Mouse (Mus musculus) activated CD4-positive, CD25-positive, alpha-beta regulatory T cell (primary cell): ENCODE measurements around the gene Tbce. TPM values are rescaled to one million over a fixed set of nuclear protein-coding genes. Genes with fewer than 3 reads are reported as not detected.

Experiments
- polyA plus RNA-seq, 2 experiments: library from polyadenylated mRNA; unstranded; fragments of 100-300 nt; shearing (Covaris generic); gene quantifications; one replicate each; pipeline ENCODE4 v1.2.1; 2017

Tbce gene
- 100 to 1,000 TPM in 1 of 2 experiments, 10 to 100 TPM in 1; 80.2 to 111 TPM for polyA plus RNA-seq

GRCm38 (mm10) chr13:14039292-14039965 lies at the start of gene Tbce:
Gene Tbce, minus strand, starts transcription at chr13:14039638.

GRCm38 (mm10) chr13:14063013-14063941 lies 23.8 kb upstream of the Tbce start, which contains the start of the genes Arid4b and Ggps1:
Gene Arid4b, plus strand, starts transcription at chr13:14063232.
Gene Ggps1, minus strand, starts transcription at chr13:14063488.

GRCm38 (mm10) chr13:13953874-13954832 lies 85.3 kb downstream of the Tbce start, which contains the start of gene B3galnt2:
Gene B3galnt2, plus strand, starts transcription at chr13:13954469.

Other genes starting within 250 kb of the Tbce start
- gene B3galnt2, start 85.2 kb downstream of the Tbce start, polyA plus RNA-seq, result 10 to 100 TPM; 24.6 to 32.1 TPM
- 100 to 1,000 TPM; 132 to 190 TPM for gene Arid4b, start 23.6 kb upstream of the Tbce start, polyA plus RNA-seq
- 10 to 100 TPM; 72.1 to 87.0 TPM for gene Ggps1, start 23.9 kb upstream of the Tbce start, polyA plus RNA-seq